Mouse (Mus musculus) induced T-regulatory cell, adult 2 months (primary cell): Measurements from ENCODE around the gene Scamp2.

Source experiments
- DNase-seq: peaks from one replicate; pipeline ENCODE4 v3.0.0-alpha.2; 2012; ENCODE audit warnings: low read depth

The Scamp2 gene

DNA sequence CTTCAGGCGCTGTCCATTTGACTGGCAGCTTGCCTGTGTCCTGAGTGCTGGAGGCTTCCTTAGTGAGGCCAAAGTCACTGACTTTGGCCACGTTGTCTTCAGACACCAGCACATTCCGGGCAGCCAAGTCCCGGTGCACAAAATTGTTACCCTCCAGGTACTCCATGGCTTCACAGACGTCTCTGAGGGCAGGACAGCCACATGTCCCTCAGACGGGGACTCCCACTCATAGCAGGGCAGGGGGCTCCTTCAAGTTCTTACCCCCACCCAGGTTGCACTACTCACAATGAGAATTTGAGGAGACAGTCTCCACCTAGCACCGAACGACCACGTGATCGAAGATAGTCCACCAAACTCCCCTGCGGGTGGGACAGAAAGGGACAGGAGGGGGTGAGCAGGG lies 67.1 kb downstream of the Scamp2 start:
- DNase-seq = no peak

DNA sequence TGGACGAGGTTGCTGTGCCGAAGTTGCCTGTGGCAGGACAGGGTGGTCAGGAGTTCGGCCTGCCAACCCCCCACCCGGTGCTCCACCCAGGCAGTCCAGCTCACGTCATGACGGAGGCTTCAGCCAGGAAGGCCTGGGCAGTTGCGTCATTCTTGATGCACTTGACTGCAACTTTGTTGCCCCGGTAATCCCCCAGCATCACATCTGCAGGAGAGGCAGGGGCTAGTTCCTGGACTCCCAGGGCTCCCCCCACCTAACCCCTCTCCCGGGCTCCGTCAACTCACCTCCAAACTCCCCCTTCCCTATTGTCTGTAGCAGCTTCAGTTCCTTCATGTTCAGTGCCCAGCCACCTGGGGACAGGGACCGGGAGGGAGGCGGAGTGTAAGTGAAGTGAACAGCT lies 68.0 kb downstream of the Scamp2 start:
- DNase-seq = no peak

DNA sequence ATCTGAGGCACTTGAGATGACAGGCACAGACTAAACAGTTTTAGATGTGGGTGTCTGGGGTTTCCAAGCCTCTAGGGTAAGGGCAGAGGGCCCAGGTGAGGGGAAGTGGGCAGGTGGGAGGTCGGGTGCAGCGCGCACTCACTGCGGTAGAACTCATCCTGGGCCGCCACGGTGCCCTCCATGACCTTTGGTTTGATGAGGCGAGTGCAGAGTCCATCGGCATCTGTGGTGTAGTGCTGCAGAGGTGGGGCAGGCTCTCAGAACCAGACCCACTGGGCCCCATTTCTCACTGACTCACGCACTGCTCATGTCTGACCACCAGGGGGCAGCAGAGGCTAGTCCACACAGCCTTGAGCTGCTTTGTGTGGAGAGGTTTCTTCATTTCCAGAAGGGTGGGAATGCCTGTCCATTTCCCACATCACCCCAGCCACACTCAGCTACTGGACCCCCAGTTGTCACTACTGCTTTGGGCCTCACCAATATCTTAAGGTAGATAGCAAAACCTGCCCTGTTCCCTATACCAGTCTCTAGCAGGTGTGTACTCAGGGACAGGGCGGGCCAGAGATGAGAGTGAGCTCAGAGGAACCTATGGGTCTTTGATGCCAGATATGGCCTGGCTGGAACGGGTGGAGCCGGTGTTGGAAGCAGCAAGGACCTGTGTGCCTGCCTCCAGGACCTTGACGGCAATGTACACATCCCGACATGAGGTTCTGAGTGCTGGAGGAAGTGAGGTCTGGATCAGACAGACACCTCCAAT lies 68.6 kb downstream of the Scamp2 start:
- DNase-seq = peak; percentile 91

DNA sequence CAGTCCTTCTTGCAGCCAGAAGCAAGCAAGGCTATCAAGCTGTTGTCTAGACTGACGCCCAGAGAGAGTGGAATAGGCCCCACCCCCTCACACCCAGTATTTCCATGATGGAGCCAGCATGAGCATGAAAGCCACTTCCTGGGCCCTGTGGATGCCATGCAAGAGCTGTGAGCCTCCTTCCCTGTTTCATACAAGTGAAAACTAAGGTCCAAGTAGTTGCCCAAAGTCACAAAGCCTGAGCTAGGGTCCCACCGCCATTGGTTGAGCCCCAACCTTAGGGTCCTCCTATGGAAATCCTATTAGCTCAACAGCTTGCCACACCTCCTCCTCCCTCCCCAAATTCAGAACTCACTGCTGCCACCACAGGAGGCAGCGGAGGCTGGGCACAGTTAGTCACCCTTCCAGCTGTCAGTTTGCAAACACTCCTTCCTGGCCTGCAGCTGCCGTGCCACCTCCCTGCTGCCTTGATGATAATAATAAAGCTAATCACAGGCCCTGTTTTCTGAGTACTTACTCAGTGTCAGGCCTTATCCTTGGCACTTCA lies 72.8 kb downstream of the Scamp2 start:
- peak; percentile 86 for DNase-seq

DNA sequence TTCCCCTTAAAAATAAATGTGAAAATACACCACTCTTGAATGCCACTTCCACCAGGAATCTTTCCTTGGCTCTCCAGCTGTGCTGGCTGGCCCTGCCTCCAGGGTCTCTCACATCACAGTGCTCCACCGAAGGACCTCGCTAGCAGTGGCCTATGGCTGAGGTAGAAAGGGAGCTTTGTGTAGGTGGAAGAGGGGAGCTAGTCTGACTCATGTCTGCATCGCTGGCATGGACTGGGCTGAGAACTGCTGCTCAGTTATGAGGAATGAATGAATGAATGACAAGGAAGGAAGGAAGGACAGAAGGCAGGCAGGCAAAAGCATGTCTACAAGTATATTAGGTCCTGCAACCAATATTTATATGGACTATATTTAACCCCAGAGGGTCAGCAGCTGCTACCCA lies 76.5 kb downstream of the Scamp2 start:
- DNase-seq = no peak

DNA sequence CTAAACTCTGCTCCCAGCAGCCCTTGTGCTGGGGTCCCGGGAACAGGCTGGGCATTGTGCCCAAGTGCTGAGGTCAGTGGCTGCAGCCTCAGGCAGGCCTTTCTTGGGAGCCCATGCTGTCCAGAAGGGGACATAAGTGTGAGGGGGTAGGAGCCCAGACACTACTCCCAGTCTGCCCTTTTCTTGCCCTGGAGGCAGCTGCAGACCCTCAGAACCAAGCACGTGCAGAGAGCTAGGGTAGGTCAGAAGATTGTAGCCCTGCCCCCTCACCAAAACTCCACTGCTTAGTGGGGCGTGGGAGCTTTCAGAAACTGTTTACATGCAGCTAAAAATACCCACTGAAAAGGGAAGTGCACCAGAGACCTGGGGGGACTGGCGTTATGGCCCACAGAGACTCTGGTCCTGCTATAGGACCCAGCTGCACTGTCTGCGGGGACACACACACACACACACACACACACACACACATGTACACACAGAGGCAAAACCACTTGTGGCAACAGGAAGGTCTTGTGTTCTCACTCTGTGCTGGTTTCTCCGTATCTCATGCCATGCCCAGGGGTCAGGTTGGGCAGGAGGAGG lies 77.1 kb downstream of the Scamp2 start:
- DNase-seq = peak; percentile 55
